Mouse (Mus musculus) CH12.LX (cell line): ENCODE data around the gene Srarp. TPM values are rescaled to one million over a fixed set of nuclear protein-coding genes. Genes with fewer than 3 reads are reported as not detected.
A peak's percentile ranks its signal among the peaks of the same experiment; 100 is the strongest.

Source experiments
- DNase-seq: peaks from one replicate; pipeline ENCODE4 v3.0.0-alpha.2; 2013; ENCODE audit errors: extremely low read depth
- H3K27ac ChIP-seq: 2 replicates; pipeline ENCODE4 v1.5.1; 2012; ENCODE audit warnings: low read depth, mild to moderate bottlenecking, control low read depth, moderate library complexity; ENCODE audit not compliant: insufficient read depth
- H3K27me3 ChIP-seq: replicated peaks from 2 replicates; pipeline ENCODE3; 2012; ENCODE audit warnings: inconsistent platforms
- H3K36me3 ChIP-seq, 2 experiments: replicated peaks in 1 of 2; 2 replicates each; pipeline versions ENCODE3 to v1.6.1; 2012; ENCODE audit warnings: inconsistent platforms in 1 of 2, low read length in 1 of 2, mild to moderate bottlenecking in 1 of 2, mixed read lengths in 1 of 2, moderate library complexity in 1 of 2; ENCODE audit not compliant: control insufficient read depth in 1 of 2, insufficient read depth in 1 of 2
- H3K4me1 ChIP-seq, 2 experiments: 2 replicates each; pipeline ENCODE4 v1.6.1; 2012; ENCODE audit warnings: inconsistent platforms in 1 of 2, moderate library complexity in 1 of 2; ENCODE audit not compliant: insufficient read depth in 2 of 2, control insufficient read depth in 1 of 2
- H3K4me2 ChIP-seq: 2 replicates; pipeline ENCODE4 v1.6.1; 2012; ENCODE audit warnings: low read depth, mild to moderate bottlenecking, control low read depth; ENCODE audit not compliant: poor library complexity, insufficient read depth, severe bottlenecking
- H3K4me3 ChIP-seq, 3 experiments: fragments of 150-350 bp in 1 of 3; sonication (generic) in 1 of 3; replicated peaks in 1 of 3; 2 replicates each; pipeline versions ENCODE3 to v1.5.1; 2011 to 2012; ENCODE audit warnings: low read depth in 2 of 3, low read length in 2 of 3, mild to moderate bottlenecking in 2 of 3, moderate library complexity in 2 of 3, control low read depth in 1 of 3, improper control_type of control experiment in 1 of 3, inconsistent platforms in 1 of 3, mixed read lengths in 1 of 3; ENCODE audit not compliant: poor library complexity in 1 of 3
- H3K79me2 ChIP-seq: replicated peaks from 2 replicates; pipeline ENCODE4 v1.6.1; 2012; ENCODE audit warnings: mild to moderate bottlenecking, moderate library complexity; ENCODE audit not compliant: control insufficient read depth, poor library complexity, insufficient read depth, severe bottlenecking; ENCODE audit errors: extremely low read depth
- H3K9ac ChIP-seq: 2 replicates; pipeline ENCODE4 v1.6.1; 2012; ENCODE audit warnings: low read depth, mild to moderate bottlenecking, control low read depth, moderate library complexity; ENCODE audit not compliant: insufficient read depth
- H3K9me3 ChIP-seq: replicated peaks from 2 replicates; pipeline ENCODE3; 2012; ENCODE audit warnings: low read length, inconsistent platforms, mixed read lengths
- BHLHE40 ChIP-seq: IDR thresholded peaks from 2 replicates; pipeline ENCODE4 v1.6.1; 2011; ENCODE audit warnings: mild to moderate bottlenecking, low read depth, low read length, improper control_type of control experiment
- CHD2 ChIP-seq: IDR thresholded peaks from 2 replicates; pipeline ENCODE4 v1.6.1; 2011; ENCODE audit warnings: low read length, improper control_type of control experiment
- CTCF ChIP-seq, 2 experiments: IDR thresholded peaks in 1 of 2; conservative IDR thresholded peaks in 1 of 2; 2 replicates each; pipeline ENCODE4 v1.5.1; 2011 to 2012; ENCODE audit warnings: low read depth in 2 of 2, low read length in 2 of 2, improper control_type of control experiment in 1 of 2, inconsistent platforms in 1 of 2, mild to moderate bottlenecking in 1 of 2, moderate library complexity in 1 of 2
- HCFC1 ChIP-seq: IDR thresholded peaks from 2 replicates; pipeline ENCODE4 v1.6.1; 2012; ENCODE audit warnings: low read depth, mild to moderate bottlenecking, inconsistent platforms, low read length, improper control_type of control experiment
- JUN ChIP-seq: IDR thresholded peaks from 2 replicates; pipeline ENCODE4 v1.6.1; 2011; ENCODE audit warnings: low read depth, mild to moderate bottlenecking, low read length, improper control_type of control experiment, moderate library complexity; ENCODE audit not compliant: insufficient read depth
- JUND ChIP-seq: conservative IDR thresholded peaks from 2 replicates; pipeline ENCODE4 v1.6.1; 2011; ENCODE audit warnings: low read depth, low read length, improper control_type of control experiment
- KAT2A ChIP-seq: IDR thresholded peaks from 2 replicates; pipeline ENCODE4 v1.6.1; 2012; ENCODE audit warnings: low read length, improper control_type of control experiment, inconsistent platforms; ENCODE audit not compliant: insufficient replicate concordance
- MAZ ChIP-seq: IDR thresholded peaks from 2 replicates; pipeline ENCODE4 v1.6.1; 2012; ENCODE audit warnings: low read depth, mild to moderate bottlenecking, inconsistent platforms, low read length, improper control_type of control experiment, moderate library complexity
- MYC ChIP-seq: IDR thresholded peaks from 2 replicates; pipeline ENCODE4 v1.6.1; 2011; ENCODE audit warnings: low read depth, mild to moderate bottlenecking, improper control_type of control experiment, low read length
- NRF1 ChIP-seq: IDR thresholded peaks from 2 replicates; pipeline ENCODE4 v1.6.1; 2014; ENCODE audit warnings: low read depth, mild to moderate bottlenecking, inconsistent platforms, low read length, improper control_type of control experiment, moderate library complexity
- RAD21 ChIP-seq: IDR thresholded peaks from 2 replicates; pipeline ENCODE4 v1.6.1; 2011; ENCODE audit warnings: low read depth, mild to moderate bottlenecking, low read length, improper control_type of control experiment, moderate library complexity
- SMC3 ChIP-seq: IDR thresholded peaks from 2 replicates; pipeline ENCODE4 v1.6.1; 2011; ENCODE audit warnings: low read depth, low read length, improper control_type of control experiment
- UBTF ChIP-seq: IDR thresholded peaks from 2 replicates; pipeline ENCODE4 v1.6.1; 2012; ENCODE audit warnings: low read depth, mild to moderate bottlenecking, inconsistent platforms, low read length, improper control_type of control experiment, moderate library complexity
- USF1 ChIP-seq: IDR thresholded peaks from 2 replicates; pipeline ENCODE4 v1.6.1; 2014; ENCODE audit warnings: low read depth, mild to moderate bottlenecking, inconsistent platforms, low read length, improper control_type of control experiment
- ZC3H11A ChIP-seq: IDR thresholded peaks from 2 replicates; pipeline ENCODE4 v1.6.1; 2012; ENCODE audit warnings: low read depth, mild to moderate bottlenecking, inconsistent platforms, low read length, improper control_type of control experiment
- ZMIZ1 ChIP-seq: IDR thresholded peaks from 2 replicates; pipeline ENCODE4 v1.6.1; 2012; ENCODE audit warnings: low read depth, mild to moderate bottlenecking, inconsistent platforms, low read length, improper control_type of control experiment
- dilution Hi-C: fragments of 300-500 bp; cut with MboI; formaldehyde crosslinking; loops from 2 replicates; pipeline ENCODE4 v1.14.3; 2020; ENCODE audit warnings: low sequenced_read_pairs; ENCODE audit not compliant: extremely low pct_unique_long_range_greater_than_20kb, extremely low pct_ligation_motif_present
- in situ Hi-C: fragments of 300-500 bp; cut with MboI; formaldehyde crosslinking; loops from 3 replicates; pipeline ENCODE4 v1.14.3; 2019; ENCODE audit warnings: low sequenced_read_pairs, low pct_ligation_motif_present, low pct_unique_long_range_greater_than_20kb, mixed read lengths
- polyA plus RNA-seq: library from polyadenylated mRNA; unstranded; fragments of >175 nt; gene quantifications from 2 replicates; pipeline ENCODE4 v1.2.1, GENCODE M21; 2012; ENCODE audit warnings: low read depth; ENCODE audit not compliant: insufficient read length
- total RNA-seq, 2 experiments: library from RNA; depleted of rRNA; stranded (reverse); fragments of 300-350 nt in 1 of 2; fragments of >200 nt in 1 of 2; gene quantifications; 2 replicates each; pipeline ENCODE4 v1.2.3; 2012 to 2014

Gene Srarp
- total and polyA plus RNA-seq, 3 experiments: not detected

DNA sequence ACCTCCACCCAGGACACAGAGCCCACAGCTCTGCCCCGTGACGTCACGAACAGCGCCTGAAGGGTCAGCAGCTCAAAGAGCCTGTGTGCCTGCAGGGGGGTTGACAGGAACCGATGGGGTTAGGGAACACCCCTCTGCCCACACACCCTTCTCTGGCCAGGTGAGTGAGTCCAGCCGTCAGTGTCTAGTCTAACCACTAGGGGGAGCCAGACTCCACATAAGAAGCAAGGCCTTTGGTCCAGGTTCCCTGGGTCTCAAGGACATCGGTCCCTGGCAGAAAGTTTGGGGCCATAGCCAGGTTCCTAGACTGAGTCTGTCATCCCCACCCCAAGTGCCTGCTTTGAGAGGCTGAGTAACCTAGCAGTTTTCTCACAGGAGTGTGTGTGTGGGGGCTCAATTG, 50.6 kb downstream of the Srarp start:
- Histone ChIP-seq H3K9ac (no peak overlapping the region), H3K4me1 (peaks cover 3 to 8% of the 10 kb centered on the region in 2 experiments; a peak in 3 of 4 replicates), H3K27ac (no peak overlapping the region), H3K4me3 (no peak overlapping the region), H3K27me3 (peaks cover 54% of the 10 kb centered on the region), H3K36me3 (no peaks in the 10 kb centered on the region), H3K79me2 (no peaks in the 10 kb centered on the region), H3K9me3 (no peaks in the 10 kb centered on the region), H3K4me2 (no peak overlapping the region)
- TF ChIP-seq ZC3H11A (no peak), MAZ (no peak), NRF1 (no peak), UBTF (no peak), JUND (no peak), MYC (no peak), ZMIZ1 (no peak), KAT2A (no peak), BHLHE40 (no peak), SMC3 (peak; percentile 40; the same call in 1 of the 2 replicates), RAD21 (peak; percentile 77), CTCF (conservative IDR thresholded peaks at IDR 0.05 in 1 of 2, IDR thresholded peaks at IDR 0.05 in 1 of 2; ENCODE audit: low read depth in 2 of 2, low read length in 2 of 2) (peak; percentile 85 to 91), CHD2 (no peak), JUN (no peak), HCFC1 (no peak), USF1 (no peak)
- dilution Hi-C loops: no loop called here
- in situ Hi-C loops: no loop called here
- DNase-seq: peak; percentile 74

Other genes starting within 250 kb of the Srarp start
- gene Rsg1, start 222.1 kb downstream of the Srarp start, total RNA-seq (2012; rRNA removed): 4.5 and 5.3 TPM in 2 replicates
- 1.0 and 1.1 TPM in 2 replicates for gene Rsg1, start 222.1 kb downstream of the Srarp start, total RNA-seq (2014; rRNA removed)
- 2.8 and 3.2 TPM in 2 replicates for gene Rsg1, start 222.1 kb downstream of the Srarp start, polyA plus RNA-seq
- 0.08 and 0.21 TPM in 2 replicates for gene Arhgef19, start 196.6 kb downstream of the Srarp start, total RNA-seq (2012; rRNA removed)
- gene Arhgef19, start 196.6 kb downstream of the Srarp start, total RNA-seq (2014; rRNA removed): 0.15 TPM in 1 of 2 replicates, not detected in the other
- 0.19 and 0.40 TPM in 2 replicates for gene Arhgef19, start 196.6 kb downstream of the Srarp start, polyA plus RNA-seq
- 0.67 and 0.81 TPM in 2 replicates for gene Epha2, start 134.9 kb downstream of the Srarp start, total RNA-seq (2012; rRNA removed)
- gene Epha2, start 134.9 kb downstream of the Srarp start, total RNA-seq (2014; rRNA removed): 0.55 and 0.58 TPM in 2 replicates
- 0.67 and 0.70 TPM in 2 replicates for gene Epha2, start 134.9 kb downstream of the Srarp start, polyA plus RNA-seq
- gene Fam131c, start 67.9 kb downstream of the Srarp start, total RNA-seq (2012; rRNA removed): not detected in 2 replicates
- gene Fam131c, start 67.9 kb downstream of the Srarp start, total RNA-seq (2014; rRNA removed): not detected in 2 replicates
- not detected in 2 replicates for gene Fam131c, start 67.9 kb downstream of the Srarp start, polyA plus RNA-seq
- gene Clcnka, start 37.4 kb downstream of the Srarp start, total RNA-seq (2012; rRNA removed): not detected in 2 replicates
- not detected in 2 replicates for gene Clcnka, start 37.4 kb downstream of the Srarp start, total RNA-seq (2014; rRNA removed)
- not detected in 2 replicates for gene Clcnka, start 37.4 kb downstream of the Srarp start, polyA plus RNA-seq
- gene Clcnkb, start 20.1 kb downstream of the Srarp start, total RNA-seq (2012; rRNA removed): 0.51 and 1.1 TPM in 2 replicates
- 0.08 TPM in 2 replicates for gene Clcnkb, start 20.1 kb downstream of the Srarp start, total RNA-seq (2014; rRNA removed)
- gene Clcnkb, start 20.1 kb downstream of the Srarp start, polyA plus RNA-seq: 0.24 and 0.42 TPM in 2 replicates
- 0.04 TPM in 1 of 2 replicates, not detected in the other for gene Hspb7, start 15.3 kb downstream of the Srarp start, total RNA-seq (2012; rRNA removed)
- gene Hspb7, start 15.3 kb downstream of the Srarp start, total RNA-seq (2014; rRNA removed): not detected in 2 replicates
- not detected in 2 replicates for gene Hspb7, start 15.3 kb downstream of the Srarp start, polyA plus RNA-seq
- 45.3 and 47.6 TPM in 2 replicates for gene Zbtb17, start 8.5 kb upstream of the Srarp start, total RNA-seq (2012; rRNA removed)
- 20.4 and 21.4 TPM in 2 replicates for gene Zbtb17, start 8.5 kb upstream of the Srarp start, total RNA-seq (2014; rRNA removed)
- gene Zbtb17, start 8.5 kb upstream of the Srarp start, polyA plus RNA-seq: 49.7 and 51.2 TPM in 2 replicates
- 10.2 and 10.8 TPM in 2 replicates for gene Spen, start 102.5 kb upstream of the Srarp start, total RNA-seq (2012; rRNA removed)
- gene Spen, start 102.5 kb upstream of the Srarp start, total RNA-seq (2014; rRNA removed): 2.6 and 4.0 TPM in 2 replicates
- 21.3 and 21.6 TPM in 2 replicates for gene Spen, start 102.5 kb upstream of the Srarp start, polyA plus RNA-seq
- 0.17 TPM in 2 replicates for gene Fblim1, start 170.0 kb upstream of the Srarp start, total RNA-seq (2012; rRNA removed)
- gene Fblim1, start 170.0 kb upstream of the Srarp start, total RNA-seq (2014; rRNA removed): 0.07 and 0.09 TPM in 2 replicates
- gene Fblim1, start 170.0 kb upstream of the Srarp start, polyA plus RNA-seq: 0.97 and 1.2 TPM in 2 replicates
- gene Tmem82, start 182.5 kb upstream of the Srarp start, total RNA-seq (2012; rRNA removed): 3.8 and 5.2 TPM in 2 replicates
- 0.58 and 0.68 TPM in 2 replicates for gene Tmem82, start 182.5 kb upstream of the Srarp start, total RNA-seq (2014; rRNA removed)
- gene Tmem82, start 182.5 kb upstream of the Srarp start, polyA plus RNA-seq: 2.7 TPM in 2 replicates
- gene Slc25a34, start 187.7 kb upstream of the Srarp start, total RNA-seq (2012; rRNA removed): 0.63 and 0.64 TPM in 2 replicates
- gene Slc25a34, start 187.7 kb upstream of the Srarp start, total RNA-seq (2014; rRNA removed): 0.23 and 0.41 TPM in 2 replicates
- 1.2 and 1.7 TPM in 2 replicates for gene Slc25a34, start 187.7 kb upstream of the Srarp start, polyA plus RNA-seq
- 12.3 and 13.7 TPM in 2 replicates for gene Plekhm2, start 228.8 kb upstream of the Srarp start, total RNA-seq (2012; rRNA removed)
- 12.4 and 12.7 TPM in 2 replicates for gene Plekhm2, start 228.8 kb upstream of the Srarp start, total RNA-seq (2014; rRNA removed)
- 22.0 and 28.2 TPM in 2 replicates for gene Plekhm2, start 228.8 kb upstream of the Srarp start, polyA plus RNA-seq
- gene Rsc1a1, start 249.5 kb upstream of the Srarp start, total RNA-seq (2012; rRNA removed): 3.4 and 7.6 TPM in 2 replicates
- gene Rsc1a1, start 249.5 kb upstream of the Srarp start, total RNA-seq (2014; rRNA removed): 11.0 and 14.0 TPM in 2 replicates
- gene Rsc1a1, start 249.5 kb upstream of the Srarp start, polyA plus RNA-seq: 0.16 and 7.0 TPM in 2 replicates